Mouse (Mus musculus): Measurements from ENCODE around the gene Ulk4. TPM values are rescaled to one million over a fixed set of nuclear protein-coding genes. Genes with fewer than 3 reads are reported as not detected.
A peak's percentile ranks its signal among the peaks of the same experiment; 100 is the strongest.

Gene Ulk4
- total RNA-seq, 2 experiments from 2014 or later: 9.2 to 9.9 TPM

- intact Hi-C loops (cut with DNase I): no loop called here
- Histone ChIP-seq H3K4me3 (no peak overlapping the region), H3K27ac (no peak overlapping the region)
- TF ChIP-seq CTCF (IDR thresholded peaks at IDR 0.05): no peak
- no peak for DNase-seq (ENCODE audit: extremely low spot score in 1 of 2, low spot score in 2 of 2)
These were observed 328.2 kb downstream of the Ulk4 start for GRCm38 (mm10) chr9:120948832-120949231.

GRCm38 (mm10) chr9:120946131-120946530, 330.9 kb downstream of the Ulk4 start:
- no peak for DNase-seq (ENCODE audit: extremely low spot score in 1 of 2, low spot score in 2 of 2)
- TF ChIP-seq CTCF (IDR thresholded peaks at IDR 0.05): no peak
- Histone ChIP-seq H3K4me3 (no peak overlapping the region), H3K27ac (no peak overlapping the region)
- intact Hi-C loops (cut with DNase I): no loop called here

- no peak for DNase-seq (ENCODE audit: extremely low spot score in 1 of 2, low spot score in 2 of 2)
- Histone ChIP-seq H3K4me3 (no peak overlapping the region), H3K27ac (no peak overlapping the region)
- TF ChIP-seq CTCF (IDR thresholded peaks at IDR 0.05): no peak
- intact Hi-C loops (cut with DNase I): no loop called here
These were observed 332.8 kb downstream of the Ulk4 start for GRCm38 (mm10) chr9:120944211-120944610.

DNA sequence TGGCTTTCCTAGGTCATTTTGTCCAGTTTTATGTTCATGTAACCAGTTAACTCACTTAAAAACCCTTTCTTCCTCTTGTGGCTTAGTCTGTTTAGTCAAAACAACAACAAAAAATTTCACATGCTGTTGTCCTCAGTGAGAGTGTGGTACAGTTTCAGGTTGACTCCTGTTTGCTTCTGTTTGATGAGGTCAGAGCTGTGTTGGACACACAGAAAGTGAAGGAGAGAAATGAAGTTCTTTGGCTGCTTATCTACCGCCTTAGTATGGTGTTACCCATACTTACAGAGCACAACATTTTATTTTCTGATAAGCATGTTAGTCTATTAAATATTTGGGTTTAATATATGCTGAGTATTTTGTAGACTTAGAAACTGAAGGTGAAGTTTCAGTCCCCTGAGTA, 333.2 kb downstream of the Ulk4 start:
- TF ChIP-seq CTCF (IDR thresholded peaks at IDR 0.05): no peak
- no peak overlapping the region for H3K27ac ChIP-seq
- intact Hi-C loops (cut with DNase I): no loop called here
- DNase-seq (ENCODE audit: extremely low spot score in 1 of 2, low spot score in 2 of 2): no peak
- no peak overlapping the region for H3K4me3 ChIP-seq

DNA sequence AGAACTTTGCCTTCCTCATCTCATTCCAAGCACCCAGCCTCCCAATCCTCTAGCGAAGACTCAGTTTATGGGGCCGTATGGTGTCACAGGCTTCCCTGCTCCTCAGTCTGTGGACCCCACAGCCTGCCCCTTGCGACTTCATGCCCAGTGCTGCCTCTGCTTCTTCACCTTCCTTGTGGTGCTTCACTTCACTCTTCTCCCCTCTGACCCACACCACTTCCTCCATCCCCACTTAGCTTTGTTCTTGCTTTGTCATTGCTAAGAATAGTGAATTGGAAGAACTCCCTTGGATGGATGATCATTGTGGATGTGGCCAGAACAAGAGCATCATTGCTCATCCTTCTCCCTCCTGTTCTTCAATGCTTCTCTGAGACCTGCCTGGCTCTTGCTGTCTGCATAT, 336.1 kb downstream of the Ulk4 start:
- no peak for TF ChIP-seq CTCF (IDR thresholded peaks at IDR 0.05)
- DNase-seq (ENCODE audit: extremely low spot score in 1 of 2, low spot score in 2 of 2): no peak
- Histone ChIP-seq H3K27ac (no peak overlapping the region), H3K4me3 (no peak overlapping the region)
- intact Hi-C loops (cut with DNase I): no loop called here

- no peak overlapping the region for H3K27ac ChIP-seq
- peak; percentile 50 to 70 for DNase-seq (ENCODE audit: extremely low spot score in 1 of 2, low spot score in 2 of 2)
- peak; percentile 84 for TF ChIP-seq CTCF (IDR thresholded peaks at IDR 0.05)
These were observed 340.6 kb downstream of the Ulk4 start for GRCm38 (mm10) chr9:120936351-120936750.

GRCm38 (mm10) chr9:120935634-120935922, 341.4 kb downstream of the Ulk4 start:
- no peak for TF ChIP-seq CTCF (IDR thresholded peaks at IDR 0.05)
- no peak for DNase-seq (ENCODE audit: extremely low spot score in 1 of 2, low spot score in 2 of 2)
- intact Hi-C loops (cut with DNase I): loop anchor here (2.0 to 5.0 kb wide), 3 partner anchors 67 to 243 kb away; no protein-coding TSS in a partner anchor
- Histone ChIP-seq H3K27ac (0 out of 2 replicates have a peak overlapping the region, but pooled peaks have one; percentile 79), H3K4me3 (peak overlapping the region; percentile 82)

More at GRCm38 (mm10) chr9:120936351-120936750, 340.6 kb downstream of the Ulk4 start:
- intact Hi-C loops (cut with DNase I): loop anchor here (1.0 to 5.0 kb wide), 3 partner anchors 159 to 333 kb away; no protein-coding TSS in a partner anchor
- peak overlapping the region; percentile 23 for H3K4me3 ChIP-seq

- intact Hi-C loops (cut with DNase I): loop anchor here (2.0 to 5.0 kb wide), 5 partner anchors 66 to 243 kb away; no protein-coding TSS in a partner anchor
- H3K4me3 ChIP-seq: peak overlapping the region; percentile 82
- peak overlapping the region; percentile 79 for H3K27ac ChIP-seq
- DNase-seq (ENCODE audit: extremely low spot score in 1 of 2, low spot score in 2 of 2): no peak
- no peak for TF ChIP-seq CTCF (IDR thresholded peaks at IDR 0.05)
These were observed 342.0 kb downstream of the Ulk4 start for GRCm38 (mm10) chr9:120934821-120935633.

- intact Hi-C loops (cut with DNase I): loop anchor here (2.0 to 5.0 kb wide), 3 partner anchors 65 to 137 kb away; no protein-coding TSS in a partner anchor
- peak; percentile 30 to 34 for DNase-seq (ENCODE audit: extremely low spot score in 1 of 2, low spot score in 2 of 2)
- TF ChIP-seq CTCF (IDR thresholded peaks at IDR 0.05): no peak
- peak overlapping the region; percentile 79 for H3K27ac ChIP-seq
- H3K4me3 ChIP-seq: peak overlapping the region; percentile 82
These were observed 342.9 kb downstream of the Ulk4 start for GRCm38 (mm10) chr9:120933886-120934758.

GRCm38 (mm10) chr9:120933587-120933885, 343.5 kb downstream of the Ulk4 start:
- intact Hi-C loops (cut with DNase I): loop anchor here (5.0 kb wide), 2 partner anchors 86 to 136 kb away; no protein-coding TSS in a partner anchor
- peak overlapping the region; percentile 82 for H3K4me3 ChIP-seq
- H3K27ac ChIP-seq: peak overlapping the region; percentile 80
- TF ChIP-seq CTCF (IDR thresholded peaks at IDR 0.05): no peak
- no peak for DNase-seq (ENCODE audit: extremely low spot score in 1 of 2, low spot score in 2 of 2)

DNA sequence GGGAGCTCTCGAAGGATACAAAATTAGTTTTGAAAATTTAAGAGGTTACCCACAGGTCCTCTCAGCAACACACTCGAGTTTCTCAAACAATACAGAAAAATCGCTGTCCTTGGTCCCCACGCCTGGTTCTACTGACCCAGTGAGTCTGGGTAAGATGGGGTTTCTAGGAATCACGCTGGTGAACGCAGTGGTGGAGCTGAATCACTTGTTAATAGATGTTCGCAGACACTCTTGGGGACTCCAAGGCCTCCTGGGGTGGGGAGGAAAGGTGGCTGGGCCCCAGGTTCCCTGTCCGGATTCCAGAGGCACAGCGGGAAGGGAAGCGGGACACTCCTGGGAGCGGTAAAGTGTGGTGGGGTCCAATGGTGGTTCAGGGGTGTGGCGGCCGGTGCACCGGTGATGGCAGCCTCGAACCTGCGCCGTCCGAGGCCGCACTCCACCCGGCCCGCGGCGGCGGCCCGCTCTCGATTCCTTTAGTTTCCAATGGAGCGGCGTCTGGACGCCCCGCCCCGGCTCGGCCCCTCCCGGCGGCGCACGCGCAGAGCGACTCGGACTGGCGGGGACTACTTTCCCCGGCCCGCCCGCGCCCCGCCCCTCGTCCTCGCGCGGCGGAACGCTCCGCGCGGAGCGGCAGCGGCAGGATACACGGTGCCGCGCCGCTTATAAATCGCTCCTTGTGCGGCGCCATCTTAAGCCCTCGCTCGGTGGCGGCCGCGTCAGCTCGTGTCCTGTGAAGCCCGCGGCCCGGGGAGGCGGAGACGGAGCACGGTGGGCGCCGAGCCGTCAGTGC, 344.0 kb downstream of the Ulk4 start:
- intact Hi-C loops (cut with DNase I): loop anchor here (5.0 kb wide), 2 partner anchors 86 to 136 kb away; no protein-coding TSS in a partner anchor
- peak overlapping the region; percentile 82 for H3K4me3 ChIP-seq
- peak overlapping the region; percentile 80 for H3K27ac ChIP-seq
- DNase-seq (ENCODE audit: extremely low spot score in 1 of 2, low spot score in 2 of 2): peak; percentile 96 to 98
- no peak for TF ChIP-seq CTCF (IDR thresholded peaks at IDR 0.05)
